Mouse (Mus musculus) ES-CJ7 (cell line): ENCODE data around the gene Adcy6.
A peak's percentile ranks its signal among the peaks of the same experiment; 100 is the strongest.

Experiments used
- DNase-seq: peaks from one replicate; pipeline ENCODE4 v3.0.0; 2011; ENCODE audit warnings: low read depth, low spot score

The Adcy6 gene

DNA sequence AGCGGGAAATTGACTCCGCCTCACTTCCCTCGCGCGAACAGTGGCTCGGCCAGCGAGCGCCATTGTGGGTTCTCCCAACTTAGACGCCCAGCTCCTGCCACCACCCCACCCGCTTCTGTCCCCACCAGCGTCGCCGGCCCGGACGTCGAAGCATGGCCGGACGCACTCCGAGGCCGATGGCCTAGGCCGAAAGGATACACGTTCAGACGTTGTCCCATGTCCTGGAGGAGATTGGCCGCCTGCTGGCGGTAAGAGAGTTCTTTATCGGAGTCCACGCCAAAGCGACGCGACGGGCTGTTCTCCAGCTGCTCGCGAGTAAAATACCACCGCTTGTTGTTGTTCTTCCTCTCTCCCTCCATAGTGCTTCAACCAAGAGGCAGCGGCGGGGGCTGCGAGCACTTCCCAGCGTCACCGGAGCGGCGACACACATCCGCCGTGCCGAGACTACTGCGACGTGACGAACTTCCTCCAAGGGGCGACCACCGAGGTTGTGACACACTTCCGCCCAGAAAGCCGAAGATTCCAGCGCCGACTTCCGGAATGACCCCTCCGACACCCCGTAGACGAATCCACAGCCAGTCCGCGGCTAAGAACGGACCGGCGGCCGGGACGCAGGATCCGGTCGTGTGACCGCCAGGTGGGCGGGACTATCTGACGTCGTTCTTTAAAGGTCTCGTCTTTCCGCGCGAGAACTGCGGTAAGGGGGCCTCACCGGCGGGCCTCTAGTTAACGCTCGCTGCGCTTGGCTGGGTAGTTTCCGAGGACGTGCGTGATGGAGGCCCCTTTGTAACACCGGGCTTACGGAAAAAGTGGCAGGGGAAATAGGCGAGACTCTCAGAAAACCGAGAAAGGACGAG lies 42.4 kb downstream of the Adcy6 start:
- peak; percentile 99 for DNase-seq

DNA sequence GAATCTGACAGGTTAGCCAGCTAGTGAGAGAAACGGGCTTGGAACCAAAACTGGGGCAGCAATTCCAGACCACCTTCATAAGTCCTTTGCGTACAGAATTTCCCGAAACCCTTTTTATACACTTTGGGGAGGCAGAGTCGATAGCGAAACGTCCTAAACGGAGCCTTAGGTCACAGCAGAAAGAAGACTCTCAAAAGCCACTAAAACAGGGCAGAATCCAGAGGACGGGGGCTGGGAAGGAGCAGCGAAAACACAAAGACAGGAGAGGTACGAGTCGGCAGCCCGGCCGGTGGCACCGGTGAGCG lies 43.0 kb downstream of the Adcy6 start:
- no peak for DNase-seq

DNA sequence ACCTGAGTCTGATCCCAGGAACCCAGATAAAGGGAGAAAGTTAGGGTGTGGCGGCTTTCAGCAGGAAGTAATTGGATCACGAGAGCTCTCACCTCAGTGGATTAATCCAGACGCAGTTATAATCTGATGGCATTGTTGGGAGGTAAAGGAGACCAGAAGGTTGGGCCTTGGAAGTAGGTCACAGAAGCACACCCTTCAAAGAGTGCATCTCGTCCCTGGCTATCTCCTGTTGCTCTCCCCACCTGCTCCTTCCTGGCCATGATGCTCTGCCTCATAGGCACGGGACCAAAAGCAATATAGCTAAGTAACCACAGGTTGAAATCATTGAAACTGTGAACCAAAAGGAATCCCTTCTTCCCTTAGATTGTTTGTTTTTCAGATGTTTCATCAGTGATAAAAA lies 52.7 kb downstream of the Adcy6 start:
- DNase-seq, result no peak

DNA sequence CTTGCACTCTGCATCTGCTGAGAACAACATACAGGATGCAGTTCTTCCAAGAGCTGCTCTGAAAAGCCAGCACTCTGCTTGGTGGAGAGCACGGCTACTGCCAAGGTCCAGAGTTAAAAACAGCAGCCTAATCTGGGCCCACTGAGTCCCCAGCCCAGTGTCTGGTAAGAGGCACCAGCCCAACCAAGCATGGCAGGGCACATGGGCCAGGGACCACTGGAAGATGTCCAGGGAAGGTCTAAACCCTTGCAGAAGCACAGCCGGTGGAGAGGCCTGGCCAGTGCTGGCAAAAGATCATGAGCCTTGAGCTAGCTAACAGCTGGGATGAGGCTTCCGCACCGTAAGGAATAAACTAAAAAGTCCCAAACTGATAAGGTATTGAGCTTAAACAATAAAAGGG lies 54.0 kb downstream of the Adcy6 start:
- no peak for DNase-seq

DNA sequence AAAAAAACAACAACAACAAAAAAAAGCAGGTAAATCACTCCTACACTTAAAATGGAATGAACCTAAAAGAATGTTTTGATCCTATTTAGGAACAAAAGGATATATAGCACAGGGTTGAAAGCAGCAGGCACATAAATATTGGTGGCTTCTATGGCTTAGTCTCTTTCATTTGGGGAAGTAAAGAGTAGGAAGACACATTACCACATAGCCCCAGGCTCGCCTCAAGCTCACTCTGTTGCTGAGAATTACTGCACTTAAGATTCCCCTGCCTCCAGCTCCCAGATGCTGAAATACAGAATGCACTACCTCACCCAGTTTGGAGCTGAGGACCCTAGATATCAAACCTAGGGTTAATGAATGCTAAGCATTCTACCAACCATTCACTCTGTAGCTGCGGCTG lies 57.1 kb downstream of the Adcy6 start:
- no peak for DNase-seq

DNA sequence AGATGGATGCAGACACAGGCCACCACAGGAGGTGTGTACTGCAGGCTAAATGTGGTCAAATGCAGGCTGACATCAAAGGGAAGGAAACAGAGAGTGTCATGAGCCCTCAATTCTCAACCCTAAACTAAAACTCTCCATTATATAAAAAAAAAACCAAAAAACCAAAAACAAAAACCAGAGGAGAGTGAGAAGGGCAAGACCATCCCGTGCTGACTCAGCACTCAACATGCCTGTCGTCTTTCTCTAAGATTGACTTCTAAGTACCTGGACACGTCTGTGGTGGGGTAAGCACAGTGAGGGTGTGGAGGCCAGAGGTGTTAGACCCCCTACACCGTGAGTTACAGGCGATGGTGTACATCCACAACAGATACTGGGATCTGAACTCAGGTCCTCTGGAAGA lies 63.0 kb downstream of the Adcy6 start:
- DNase-seq, result no peak

- peak; percentile 67 for DNase-seq
These were observed 64.7 kb downstream of the Adcy6 start for GRCm38 (mm10) chr15:98545151-98545550.

GRCm38 (mm10) chr15:98543341-98543740 lies 66.5 kb downstream of the Adcy6 start:
- no peak for DNase-seq

- DNase-seq, result no peak
These were observed 68.8 kb downstream of the Adcy6 start for GRCm38 (mm10) chr15:98541064-98541463.
